Mouse (Mus musculus) intestine, embryonic 16.5 days (tissue): ENCODE data around the gene Serpina1e. TPM values are rescaled to one million over a fixed set of nuclear protein-coding genes. Genes with fewer than 3 reads are reported as not detected.
"Not testable (repeated sequence)": the region's sequence is repeated elsewhere in the genome, so short reads cannot be mapped to it uniquely, and the experiment has no call there.

Experiments used
- ATAC-seq: fragments of 200-750 bp; cut with Nextera tagmentation; 2 replicates; pipeline ENCODE4 v1.8.0; 2017; ENCODE audit warnings: moderate TSS enrichment, moderate library complexity
- H3K27ac ChIP-seq: fragments of 300-500 bp; sonication (generic); 2 replicates; pipeline ENCODE4 v1.5.1; 2014; ENCODE audit warnings: mild to moderate bottlenecking, low read length
- H3K27me3 ChIP-seq: fragments of 300-500 bp; sonication (generic); replicated peaks from 2 replicates; pipeline ENCODE4 v1.6.1; 2014; ENCODE audit warnings: low read length, control low read depth, mixed read lengths; ENCODE audit not compliant: control insufficient read depth, insufficient read depth
- H3K36me3 ChIP-seq: fragments of 300-500 bp; sonication (generic); 2 replicates; pipeline ENCODE4 v1.6.1; 2014; ENCODE audit warnings: low read length, control low read depth; ENCODE audit not compliant: control insufficient read depth, insufficient read depth
- H3K4me1 ChIP-seq: fragments of 300-500 bp; sonication (generic); 2 replicates; pipeline ENCODE4 v1.6.1; 2014; ENCODE audit warnings: low read length, control low read depth, mixed read lengths; ENCODE audit not compliant: control insufficient read depth, insufficient read depth
- H3K4me2 ChIP-seq: fragments of 300-500 bp; sonication (generic); 2 replicates; pipeline ENCODE4 v1.6.1; 2014; ENCODE audit warnings: low read depth, low read length, control low read depth
- H3K4me3 ChIP-seq: fragments of 300-500 bp; sonication (generic); 2 replicates; pipeline ENCODE4 v1.5.1; 2014; ENCODE audit warnings: mild to moderate bottlenecking, low read length
- H3K9ac ChIP-seq: fragments of 300-500 bp; sonication (generic); 2 replicates; pipeline ENCODE4 v1.6.1; 2014; ENCODE audit warnings: low read depth, low read length
- H3K9me3 ChIP-seq: fragments of 300-500 bp; sonication (generic); 2 replicates; pipeline ENCODE4 v1.6.1; 2016; ENCODE audit warnings: low read length, control low read depth; ENCODE audit not compliant: control insufficient read depth
- WGBS: fragments of 180-500 bp; shearing (Covaris S2); extraction: QIAGEN DNeasy Blood & Tissue Kit; methylation state at CpG from one replicate; pipeline ENCODE4 v1.1.7; 2014; 5-methylcytosine and 5-hydroxymethylcytosine counted together
- polyA plus RNA-seq: library from polyadenylated mRNA; unstranded; fragments of >200 nt; fragmentation: Nextera tagmentation; extraction: Ambion mirVana; gene quantifications from 2 replicates; pipeline ENCODE4 v1.2.1, GENCODE M21; 2015

Gene Serpina1e
- polyA plus RNA-seq, 1 experiment from 2014 or later: 49.8 TPM

DNA sequence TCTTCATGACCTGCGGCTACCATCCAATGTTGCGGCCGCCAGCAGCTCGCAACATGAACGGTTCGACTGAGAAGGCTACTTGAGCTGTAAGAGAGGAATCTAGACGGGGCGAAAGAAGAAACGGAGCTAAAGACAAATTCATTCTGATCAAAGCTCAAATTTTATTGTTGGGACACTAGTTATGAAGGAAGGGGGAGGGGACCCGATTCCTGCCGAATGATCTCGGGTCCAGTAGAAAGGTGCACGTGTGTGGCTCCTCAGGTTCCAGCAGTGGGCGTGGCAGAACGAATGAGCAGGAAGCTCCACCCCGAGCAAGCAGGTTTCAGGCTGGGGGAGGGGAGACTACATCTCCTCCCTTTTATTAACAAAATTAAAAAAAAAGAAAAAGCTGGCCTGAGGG, 49.6 kb downstream of the Serpina1e start:
- not testable (repeated sequence) for ATAC-seq, H3K9ac ChIP-seq, H3K4me3 ChIP-seq, H3K4me2 ChIP-seq, H3K27ac ChIP-seq, H3K9me3 ChIP-seq, H3K27me3 ChIP-seq, H3K4me1 ChIP-seq, H3K36me3 ChIP-seq
- 97% methylated on average over 10 of the region's 16 CpGs for WGBS

DNA sequence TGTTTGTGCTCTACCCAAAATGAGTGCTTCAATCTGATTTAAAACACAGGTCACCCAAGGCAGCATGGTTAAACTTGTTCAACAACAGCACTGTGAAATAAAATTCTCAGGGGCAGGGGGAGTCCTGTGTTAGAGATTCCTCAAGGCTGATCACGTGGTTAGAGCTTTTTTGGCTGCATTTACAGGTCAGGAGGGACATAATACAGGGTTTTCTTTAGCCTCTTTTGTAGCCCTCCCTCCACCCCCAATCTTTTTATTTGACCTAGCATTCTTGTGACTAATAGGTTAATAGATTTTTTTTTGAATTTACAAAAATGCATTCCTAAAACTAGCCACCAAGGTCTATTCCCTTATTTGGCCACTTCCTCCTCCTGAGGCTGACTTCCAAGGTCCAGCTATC, 51.0 kb downstream of the Serpina1e start:
- H3K4me2 ChIP-seq, H3K9ac ChIP-seq, H3K4me1 ChIP-seq, H3K27ac ChIP-seq, H3K36me3 ChIP-seq, H3K27me3 ChIP-seq, ATAC-seq, H3K4me3 ChIP-seq, H3K9me3 ChIP-seq: not testable (repeated sequence)
- 47% methylated on average over 1 of the region's 1 CpGs for WGBS

DNA sequence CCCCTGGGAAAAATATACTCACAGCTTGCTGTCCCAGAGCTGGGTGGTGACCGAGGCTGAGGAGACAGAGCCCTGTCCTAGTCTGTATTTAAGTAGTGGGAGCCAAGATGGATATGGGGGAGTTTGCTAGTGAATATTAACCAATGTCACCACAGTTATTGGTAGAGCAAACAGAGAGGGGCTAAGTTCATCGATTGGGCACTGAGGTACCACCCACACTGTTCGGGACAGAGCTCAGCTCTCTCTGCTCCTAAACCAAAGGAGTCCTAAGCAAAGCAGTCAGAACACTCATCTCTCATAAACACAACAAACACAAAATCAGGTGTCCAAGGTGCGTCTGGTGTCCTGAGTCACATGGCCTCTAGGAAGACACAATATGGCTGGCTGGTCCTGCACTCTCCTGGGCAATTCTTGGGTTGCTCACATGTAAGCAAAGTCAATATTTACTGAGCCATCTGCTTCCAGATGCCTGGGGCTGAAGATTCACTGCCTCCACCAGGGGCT, 53.9 kb downstream of the Serpina1e start, which contains the start of gene Serpina1c:
Gene Serpina1c, minus strand, starts transcription at position 51 of the 504 bp plus-strand sequence.
- 58% methylated on average over 4 of the region's 4 CpGs for WGBS
- H3K9me3 ChIP-seq, H3K4me3 ChIP-seq, H3K27me3 ChIP-seq, H3K36me3 ChIP-seq, ATAC-seq, H3K4me1 ChIP-seq, H3K27ac ChIP-seq, H3K9ac ChIP-seq, H3K4me2 ChIP-seq: not testable (repeated sequence)

DNA sequence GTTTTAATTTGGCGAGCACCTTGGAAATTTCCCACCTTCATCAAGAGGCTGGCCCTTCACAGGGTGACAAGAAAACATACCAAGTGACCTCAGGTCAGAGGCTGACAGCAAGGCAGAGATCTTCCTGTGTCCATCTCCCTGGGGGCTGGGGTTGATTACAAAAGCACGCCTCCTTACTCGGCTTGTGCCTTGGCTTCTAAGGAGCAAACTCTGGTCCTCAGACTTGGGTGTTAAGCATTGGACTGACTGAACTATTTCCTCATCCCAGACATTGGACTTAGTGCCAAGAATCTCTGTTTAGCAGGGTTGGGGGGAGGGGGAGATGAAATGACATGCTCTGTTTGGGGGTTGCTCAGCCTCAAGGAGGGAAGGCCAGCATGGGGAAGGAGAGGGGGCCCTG, 56.8 kb downstream of the Serpina1e start:
- H3K4me2 ChIP-seq, H3K9ac ChIP-seq, H3K27ac ChIP-seq, H3K4me3 ChIP-seq, ATAC-seq, H3K36me3 ChIP-seq, H3K9me3 ChIP-seq, H3K27me3 ChIP-seq, H3K4me1 ChIP-seq: not testable (repeated sequence)
- WGBS: 87% methylated on average over 3 of the region's 3 CpGs

Other genes with a start within 250 kb of the Serpina1e start
- 16.7 and 18.2 TPM in 2 replicates for gene Serpina1d, start 185.4 kb downstream of the Serpina1e start, polyA plus RNA-seq
- gene Serpina1b, start 128.6 kb downstream of the Serpina1e start, polyA plus RNA-seq: 61.3 and 78.5 TPM in 2 replicates
- 35.7 and 38.3 TPM in 2 replicates for gene Serpina1a, start 95.4 kb downstream of the Serpina1e start, polyA plus RNA-seq
- 26.7 and 33.2 TPM in 2 replicates for gene Serpina1c, start 54.1 kb downstream of the Serpina1e start, polyA plus RNA-seq
- gene Serpina11, start 31.0 kb upstream of the Serpina1e start, polyA plus RNA-seq: 0.09 and 0.38 TPM in 2 replicates
- 0.04 TPM in 1 of 2 replicates, not detected in the other for gene Serpina9, start 54.8 kb upstream of the Serpina1e start, polyA plus RNA-seq
- not detected in 2 replicates for gene Serpina12, start 85.5 kb upstream of the Serpina1e start, polyA plus RNA-seq
- gene Serpina5, start 142.1 kb upstream of the Serpina1e start, polyA plus RNA-seq: 0.06 and 0.10 TPM in 2 replicates
- gene Serpina3a, start 153.7 kb upstream of the Serpina1e start, polyA plus RNA-seq: not detected in 2 replicates
- gene Serpina3b, start 169.0 kb upstream of the Serpina1e start, polyA plus RNA-seq: 0.06 TPM in 1 of 2 replicates, not detected in the other
- gene Serpina3c, start 194.9 kb upstream of the Serpina1e start, polyA plus RNA-seq: 0.06 TPM in 1 of 2 replicates, not detected in the other